Mouse (Mus musculus): ENCODE data around the gene Zfp280c. TPM values are rescaled to one million over a fixed set of nuclear protein-coding genes. Genes with fewer than 3 reads are reported as not detected.

Zfp280c gene
- polyA plus RNA-seq (2014; fragmentation: Nextera tagmentation; extraction: Ambion mirVana), result 14.7 and 16.1 TPM in 2 replicates

GRCm38 (mm10) chrX:48594099-48594760 lies at the start of gene Zfp280c:
Zfp280c (minus strand) TSS chrX:48594504.
- Histone ChIP-seq H3K36me3 (ENCODE audit: control insufficient read depth, insufficient read depth, low read length) (no peaks in the 10 kb centered on the region), H3K27ac (ENCODE audit: low read depth, low read length) (peak within 1 kb of the TSS; percentile 84), H3K27me3 (ENCODE audit: control insufficient read depth, insufficient read depth, low read length) (no peaks in the 10 kb centered on the region), H3K4me3 (ENCODE audit: low read depth, low read length) (peak within 1 kb of the TSS; percentile 62), H3K4me1 (ENCODE audit: control insufficient read depth, insufficient read depth, low read length) (no peaks in the 10 kb centered on the region), H3K9me3 (ENCODE audit: control insufficient read depth, low read length) (no peaks in the 10 kb centered on the region), H3K4me2 (ENCODE audit: low read depth, low read length) (peak within 1 kb of the TSS; percentile 44), H3K9ac (replicated peaks; ENCODE audit: low read depth, low read length) (peak within 1 kb of the TSS; percentile 72)
- 20% methylated on average over 40 of the region's 45 CpGs for WGBS
- peak; percentile 93 for ATAC-seq (ENCODE audit: low read depth)

GRCm38 (mm10) chrX:48637032-48637431 lies 42.7 kb upstream of the Zfp280c start:
- H3K27ac ChIP-seq (ENCODE audit: low read depth, low read length), result no peak overlapping the region
- no peak for ATAC-seq (ENCODE audit: low read depth)

GRCm38 (mm10) chrX:48624054-48624420 lies 29.7 kb upstream of the Zfp280c start:
- H3K4me1 ChIP-seq (ENCODE audit: control insufficient read depth, insufficient read depth, low read length), result no peaks in the 10 kb centered on the region
- 14% methylated on average over 9 of the region's 9 CpGs for whole genome bisulfite sequencing
- no peaks in the 10 kb centered on the region for H3K9me3 ChIP-seq (ENCODE audit: control insufficient read depth, low read length)
- peak overlapping the region; percentile 50 for H3K9ac ChIP-seq (replicated peaks; ENCODE audit: low read depth, low read length)
- peak overlapping the region; percentile 39; the same call in 1 of the 2 replicates for H3K27ac ChIP-seq (ENCODE audit: low read depth, low read length)
- H3K36me3 ChIP-seq (ENCODE audit: control insufficient read depth, insufficient read depth, low read length), result no peaks in the 10 kb centered on the region
- H3K4me3 ChIP-seq (ENCODE audit: low read depth, low read length), result peak overlapping the region; percentile 46
- peak overlapping the region; percentile 49 for H3K4me2 ChIP-seq (ENCODE audit: low read depth, low read length)
- no peak for ATAC-seq (ENCODE audit: low read depth)
- H3K27me3 ChIP-seq (ENCODE audit: control insufficient read depth, insufficient read depth, low read length), result no peaks in the 10 kb centered on the region

More at GRCm38 (mm10) chrX:48637032-48637431, 42.7 kb upstream of the Zfp280c start:
- Histone ChIP-seq H3K4me3 (ENCODE audit: low read depth, low read length) (no peak overlapping the region), H3K36me3 (ENCODE audit: control insufficient read depth, insufficient read depth, low read length) (no peaks in the 10 kb centered on the region), H3K4me2 (ENCODE audit: low read depth, low read length) (no peak overlapping the region), H3K27me3 (ENCODE audit: control insufficient read depth, insufficient read depth, low read length) (no peaks in the 10 kb centered on the region), H3K4me1 (ENCODE audit: control insufficient read depth, insufficient read depth, low read length) (no peaks in the 10 kb centered on the region), H3K9ac (replicated peaks; ENCODE audit: low read depth, low read length) (no peak overlapping the region), H3K9me3 (ENCODE audit: control insufficient read depth, low read length) (no peaks in the 10 kb centered on the region)
- WGBS, result 68% methylated on average over 2 of the region's 2 CpGs

- Histone ChIP-seq H3K4me1 (ENCODE audit: control insufficient read depth, insufficient read depth, low read length) (no peaks in the 10 kb centered on the region), H3K4me2 (ENCODE audit: low read depth, low read length) (peak within 1 kb of the TSS; percentile 49), H3K27ac (ENCODE audit: low read depth, low read length) (peak within 1 kb of the TSS; percentile 75), H3K36me3 (ENCODE audit: control insufficient read depth, insufficient read depth, low read length) (no peaks in the 10 kb centered on the region), H3K9me3 (ENCODE audit: control insufficient read depth, low read length) (no peaks in the 10 kb centered on the region), H3K9ac (replicated peaks; ENCODE audit: low read depth, low read length) (peak within 1 kb of the TSS; percentile 50), H3K4me3 (ENCODE audit: low read depth, low read length) (peak within 1 kb of the TSS; percentile 46), H3K27me3 (ENCODE audit: control insufficient read depth, insufficient read depth, low read length) (no peaks in the 10 kb centered on the region)
- WGBS, result 15% methylated on average over 38 of the region's 38 CpGs
- peak; percentile 99 for ATAC-seq (ENCODE audit: low read depth)
These were observed 29.2 kb upstream of the Zfp280c start, which contains the start of gene Slc25a14 for GRCm38 (mm10) chrX:48623379-48624053. Slc25a14 (plus strand) TSS chrX:48623413.

- no peak for ATAC-seq (ENCODE audit: low read depth)
- 25% methylated on average over 4 of the region's 4 CpGs for WGBS
- H3K27ac ChIP-seq (ENCODE audit: low read depth, low read length), result peak overlapping the region; percentile 75
These were observed 28.7 kb upstream of the Zfp280c start for GRCm38 (mm10) chrX:48623049-48623378.

GRCm38 (mm10) chrX:48604872-48605271 lies 10.6 kb upstream of the Zfp280c start:
- 44% methylated on average over 2 of the region's 2 CpGs for WGBS
- no peak overlapping the region for H3K9ac ChIP-seq (replicated peaks; ENCODE audit: low read depth, low read length)

More at GRCm38 (mm10) chrX:48623049-48623378, 28.7 kb upstream of the Zfp280c start:
- Histone ChIP-seq H3K4me3 (ENCODE audit: low read depth, low read length) (peak overlapping the region; percentile 46), H3K9me3 (ENCODE audit: control insufficient read depth, low read length) (no peaks in the 10 kb centered on the region), H3K27me3 (ENCODE audit: control insufficient read depth, insufficient read depth, low read length) (no peaks in the 10 kb centered on the region), H3K36me3 (ENCODE audit: control insufficient read depth, insufficient read depth, low read length) (no peaks in the 10 kb centered on the region), H3K4me1 (ENCODE audit: control insufficient read depth, insufficient read depth, low read length) (no peaks in the 10 kb centered on the region), H3K9ac (replicated peaks; ENCODE audit: low read depth, low read length) (peak overlapping the region; percentile 42; the same call in 1 of the 2 replicates), H3K4me2 (ENCODE audit: low read depth, low read length) (peak overlapping the region; percentile 49)

GRCm38 (mm10) chrX:48596906-48597305 lies 2.6 kb upstream of the Zfp280c start:
- no peak overlapping the region for H3K4me2 ChIP-seq (ENCODE audit: low read depth, low read length)
- no peaks in the 10 kb centered on the region for H3K36me3 ChIP-seq (ENCODE audit: control insufficient read depth, insufficient read depth, low read length)
- ATAC-seq (ENCODE audit: low read depth), result no peak
- no peaks in the 10 kb centered on the region for H3K27me3 ChIP-seq (ENCODE audit: control insufficient read depth, insufficient read depth, low read length)
- H3K4me1 ChIP-seq (ENCODE audit: control insufficient read depth, insufficient read depth, low read length), result no peaks in the 10 kb centered on the region
- no peak overlapping the region for H3K9ac ChIP-seq (replicated peaks; ENCODE audit: low read depth, low read length)
- WGBS, result 94% methylated on average over 5 of the region's 5 CpGs
- no peak overlapping the region for H3K4me3 ChIP-seq (ENCODE audit: low read depth, low read length)
- no peaks in the 10 kb centered on the region for H3K9me3 ChIP-seq (ENCODE audit: control insufficient read depth, low read length)
- no peak overlapping the region for H3K27ac ChIP-seq (ENCODE audit: low read depth, low read length)

More at GRCm38 (mm10) chrX:48604872-48605271, 10.6 kb upstream of the Zfp280c start:
- Histone ChIP-seq H3K27ac (ENCODE audit: low read depth, low read length) (no peak overlapping the region), H3K9me3 (ENCODE audit: control insufficient read depth, low read length) (no peaks in the 10 kb centered on the region), H3K4me2 (ENCODE audit: low read depth, low read length) (no peak overlapping the region), H3K27me3 (ENCODE audit: control insufficient read depth, insufficient read depth, low read length) (no peaks in the 10 kb centered on the region), H3K4me3 (ENCODE audit: low read depth, low read length) (no peak overlapping the region), H3K4me1 (ENCODE audit: control insufficient read depth, insufficient read depth, low read length) (no peaks in the 10 kb centered on the region), H3K36me3 (ENCODE audit: control insufficient read depth, insufficient read depth, low read length) (no peaks in the 10 kb centered on the region)
- no peak for ATAC-seq (ENCODE audit: low read depth)

GRCm38 (mm10) chrX:48596053-48596452 lies 1.7 kb upstream of the Zfp280c start:
- no peaks in the 10 kb centered on the region for H3K27me3 ChIP-seq (ENCODE audit: control insufficient read depth, insufficient read depth, low read length)
- no peak overlapping the region for H3K27ac ChIP-seq (ENCODE audit: low read depth, low read length)
- ATAC-seq (ENCODE audit: low read depth), result no peak
- no peak overlapping the region for H3K9ac ChIP-seq (replicated peaks; ENCODE audit: low read depth, low read length)
- H3K36me3 ChIP-seq (ENCODE audit: control insufficient read depth, insufficient read depth, low read length), result no peaks in the 10 kb centered on the region
- no peak overlapping the region for H3K4me3 ChIP-seq (ENCODE audit: low read depth, low read length)
- 86% methylated on average over 7 of the region's 9 CpGs for WGBS
- no peaks in the 10 kb centered on the region for H3K4me1 ChIP-seq (ENCODE audit: control insufficient read depth, insufficient read depth, low read length)
- no peaks in the 10 kb centered on the region for H3K9me3 ChIP-seq (ENCODE audit: control insufficient read depth, low read length)
- H3K4me2 ChIP-seq (ENCODE audit: low read depth, low read length), result no peak overlapping the region

GRCm38 (mm10) chrX:48593721-48594098 lies 594 bp downstream of the Zfp280c start:
- Histone ChIP-seq H3K27ac (ENCODE audit: low read depth, low read length) (peak overlapping the region; percentile 84), H3K4me2 (ENCODE audit: low read depth, low read length) (peak overlapping the region; percentile 44), H3K4me3 (ENCODE audit: low read depth, low read length) (peak overlapping the region; percentile 62), H3K9me3 (ENCODE audit: control insufficient read depth, low read length) (no peaks in the 10 kb centered on the region), H3K36me3 (ENCODE audit: control insufficient read depth, insufficient read depth, low read length) (no peaks in the 10 kb centered on the region), H3K4me1 (ENCODE audit: control insufficient read depth, insufficient read depth, low read length) (no peaks in the 10 kb centered on the region), H3K27me3 (ENCODE audit: control insufficient read depth, insufficient read depth, low read length) (no peaks in the 10 kb centered on the region), H3K9ac (replicated peaks; ENCODE audit: low read depth, low read length) (peak overlapping the region; percentile 72)
- ATAC-seq (ENCODE audit: low read depth), result peak; percentile 60
- 9% methylated on average over 11 of the region's 15 CpGs for WGBS

Measured in neural tube, embryonic 14.5 days (tissue).